Mouse (Mus musculus) ovary, postnatal 14 days (tissue): ENCODE measurements around the gene Tnn.

Experiments used
- DNase-seq: peaks from one replicate; pipeline ENCODE4 v3.0.0; 2022; ENCODE audit warnings: low spot score

The Tnn gene

DNA sequence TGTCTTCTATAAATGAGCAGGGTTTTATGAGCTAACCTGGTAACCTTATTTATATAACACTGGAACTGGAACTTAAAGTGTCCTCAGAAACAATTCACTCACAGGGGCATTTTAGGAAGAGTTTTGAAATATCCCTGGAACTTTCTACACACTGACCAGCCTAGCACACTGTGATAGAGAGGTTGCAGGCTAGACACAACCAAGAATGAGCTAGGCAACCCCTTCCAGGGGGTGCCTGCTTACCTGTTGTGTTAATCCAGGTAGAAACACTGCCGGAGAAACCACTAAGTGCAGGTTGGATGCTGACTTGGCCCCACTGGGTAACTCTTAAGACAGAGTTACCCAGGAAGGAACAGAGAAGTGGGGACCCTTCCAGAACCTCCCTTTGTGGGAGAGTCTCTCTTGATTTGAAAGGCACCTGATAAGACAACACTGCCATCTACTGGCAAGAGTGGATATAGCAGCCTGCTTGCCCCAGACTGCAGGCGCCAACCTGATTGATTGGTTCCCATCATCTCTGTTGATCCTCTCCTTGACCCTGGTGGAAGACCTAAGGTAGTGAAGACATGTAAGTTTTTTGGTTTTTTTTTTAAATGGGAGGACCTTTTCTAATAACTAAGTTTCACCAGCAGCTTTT lies 72.5 kb downstream of the Tnn start:
- DNase-seq: peak; percentile 78

DNA sequence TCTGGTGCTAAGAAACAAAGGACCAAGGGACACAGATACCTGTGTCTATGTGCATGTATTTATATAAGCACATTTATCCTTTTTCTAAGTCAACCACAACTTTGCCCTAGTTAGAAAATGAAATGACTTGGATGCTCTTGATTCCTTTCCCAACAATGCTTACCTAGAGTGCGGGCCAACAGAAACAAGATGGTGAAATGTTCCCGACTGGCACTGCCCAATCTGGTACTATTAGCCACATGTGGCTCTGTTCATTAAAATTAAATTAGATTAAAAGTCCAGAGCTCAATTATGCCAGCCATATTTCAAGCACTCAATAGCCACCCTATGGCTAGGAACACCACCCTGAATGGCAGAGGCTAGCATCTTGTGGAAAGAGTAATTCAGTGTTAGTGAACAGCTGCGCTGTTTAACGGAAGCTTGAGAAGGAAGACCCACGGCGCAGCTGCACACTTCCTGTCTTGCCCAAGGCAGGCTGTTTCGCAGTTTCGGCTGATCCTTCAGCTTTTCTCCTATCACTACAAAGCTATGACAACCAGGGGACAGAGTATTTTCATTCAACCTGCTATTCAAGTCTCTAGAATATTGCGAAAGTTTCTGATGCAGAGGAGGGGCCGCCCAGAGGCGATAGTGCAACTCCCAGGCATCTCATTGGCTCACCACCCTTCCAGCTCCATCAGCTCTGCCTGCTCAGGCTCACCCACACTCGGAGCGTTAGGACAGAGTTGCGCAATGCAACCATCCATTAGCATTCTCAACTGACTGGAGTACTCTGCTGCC lies 74.3 kb downstream of the Tnn start:
- DNase-seq: no peak

DNA sequence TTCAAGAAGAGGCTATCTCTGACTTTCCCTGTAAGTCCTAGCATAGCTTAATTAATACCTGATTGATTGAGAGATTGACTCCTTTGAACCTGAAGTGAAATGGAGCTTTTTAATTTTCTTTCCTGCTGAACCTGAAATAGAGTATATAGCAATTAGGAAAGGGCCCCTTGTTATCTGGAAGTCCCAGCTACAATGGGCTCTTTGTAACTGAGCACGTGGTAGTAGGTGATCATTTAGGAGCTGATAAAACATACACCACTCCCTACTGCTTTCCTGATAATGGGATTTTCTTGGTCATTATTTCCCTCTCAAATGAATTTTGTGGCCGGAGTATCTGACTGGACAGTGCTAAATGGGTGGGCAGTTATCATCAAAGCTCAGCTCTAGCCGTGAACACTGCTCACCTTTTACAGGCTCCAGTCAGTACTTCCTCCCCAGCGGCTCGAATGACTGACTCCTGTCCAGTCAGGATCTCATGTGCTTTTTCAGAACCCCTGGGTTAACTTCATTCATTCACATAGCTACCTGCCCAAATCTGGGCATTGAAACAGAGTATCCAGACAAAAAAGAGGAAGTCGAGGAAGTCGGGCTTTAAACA lies 88.7 kb downstream of the Tnn start:
- DNase-seq: no peak

DNA sequence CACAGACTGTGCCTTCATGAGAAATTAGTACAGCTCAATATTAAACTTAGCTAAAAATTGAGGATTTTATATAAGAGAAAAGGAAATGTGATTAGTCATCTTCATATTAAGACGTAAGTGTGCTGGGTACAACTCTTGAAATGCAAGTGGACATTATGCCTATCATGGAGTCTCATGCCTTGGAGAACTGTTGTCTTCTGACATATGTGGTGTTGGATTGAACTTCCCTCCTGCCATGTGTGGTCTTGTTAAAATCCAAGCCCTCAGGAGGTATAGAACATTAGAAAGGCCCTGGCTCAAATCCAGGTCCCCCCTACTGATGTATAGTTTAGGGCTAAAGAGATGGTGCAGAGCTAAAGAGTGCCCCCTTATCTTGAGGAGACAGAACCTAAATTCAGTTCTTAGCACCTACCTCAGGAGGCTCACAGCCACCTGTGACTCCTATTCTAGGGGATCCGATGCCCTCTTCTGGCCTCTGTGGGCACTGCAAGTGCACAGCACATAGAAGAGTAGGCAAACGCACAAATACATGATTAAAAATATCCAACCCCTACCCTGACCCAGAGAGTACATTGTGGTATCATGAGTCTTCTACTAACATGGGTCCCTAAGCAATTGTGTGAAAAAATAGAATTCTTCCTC lies 91.5 kb downstream of the Tnn start:
- peak; percentile 22 for DNase-seq

DNA sequence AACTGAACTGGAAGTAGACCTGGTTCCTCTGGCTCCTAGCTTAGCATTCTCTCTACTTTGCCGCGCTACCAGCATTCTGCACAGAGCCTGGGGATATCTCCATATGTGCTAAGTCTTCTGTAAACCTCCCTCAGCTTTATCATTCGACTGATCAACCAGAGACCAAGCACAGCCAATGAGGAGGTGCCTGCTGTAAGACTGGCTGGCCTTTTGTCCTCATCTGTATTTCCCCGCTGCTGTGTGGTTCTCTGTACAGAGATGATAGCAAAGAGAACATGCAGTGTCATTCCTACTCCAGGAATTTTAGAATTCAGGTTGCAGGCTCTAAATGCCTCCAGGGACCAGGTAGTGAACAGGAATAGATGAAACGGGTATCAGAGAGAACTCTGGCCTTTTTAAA lies 92.1 kb downstream of the Tnn start:
- DNase-seq: no peak

DNA sequence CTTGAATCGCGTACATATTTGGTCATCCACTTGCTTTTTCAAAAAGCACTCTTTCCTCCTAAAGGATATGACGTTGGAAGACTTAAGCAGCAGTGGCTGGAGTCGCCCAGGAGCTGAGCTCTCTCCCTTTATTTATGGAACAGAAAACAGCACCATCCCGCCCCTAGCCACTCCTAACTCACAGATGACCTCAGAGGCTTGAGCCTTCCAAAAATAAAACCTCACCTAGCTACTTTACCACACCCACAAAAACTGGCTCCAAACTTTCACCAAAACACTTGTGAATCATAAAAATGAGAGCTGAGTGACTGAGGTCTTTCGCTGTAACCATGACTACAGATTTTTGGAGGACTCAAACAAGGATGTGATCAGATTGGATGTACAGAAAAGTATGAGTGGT lies 92.8 kb downstream of the Tnn start:
- DNase-seq: no peak

DNA sequence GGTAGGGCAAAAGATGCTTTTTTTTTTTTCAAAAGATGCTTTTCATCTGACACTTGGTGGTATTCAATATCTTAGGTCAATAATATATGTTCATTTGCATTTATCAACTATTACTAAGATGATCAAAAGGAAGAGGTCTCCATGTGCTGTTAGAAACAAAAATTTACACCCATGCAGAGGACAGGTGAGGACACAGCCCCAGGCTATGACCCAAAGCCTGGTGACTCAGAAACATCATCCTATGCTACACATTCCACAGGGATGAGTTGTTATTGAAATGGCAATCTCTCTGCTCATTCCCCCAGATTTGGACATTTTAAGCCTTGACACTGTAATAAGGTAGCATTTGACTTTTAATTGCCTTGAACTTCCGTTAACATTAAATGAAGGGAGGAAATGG lies 93.5 kb downstream of the Tnn start:
- no peak for DNase-seq

DNA sequence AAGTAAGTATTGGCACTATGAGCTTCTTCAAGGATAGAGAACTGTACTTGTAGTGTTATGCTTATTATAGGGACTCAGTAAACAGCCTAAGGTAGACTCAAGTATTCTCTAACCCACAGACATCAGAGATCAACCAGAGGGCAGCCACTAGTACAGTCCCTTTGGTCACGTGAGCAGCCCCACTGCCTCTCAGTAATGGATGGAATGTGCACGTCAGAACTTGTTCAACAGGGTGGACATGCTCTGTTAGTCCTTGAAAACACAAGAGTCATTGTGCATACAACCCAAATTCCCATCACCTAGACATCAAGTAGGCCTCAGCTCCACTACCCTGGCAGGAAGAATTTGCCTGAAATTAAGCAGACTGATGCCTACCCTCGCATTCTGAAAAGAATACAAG lies 95.7 kb downstream of the Tnn start:
- no peak for DNase-seq

DNA sequence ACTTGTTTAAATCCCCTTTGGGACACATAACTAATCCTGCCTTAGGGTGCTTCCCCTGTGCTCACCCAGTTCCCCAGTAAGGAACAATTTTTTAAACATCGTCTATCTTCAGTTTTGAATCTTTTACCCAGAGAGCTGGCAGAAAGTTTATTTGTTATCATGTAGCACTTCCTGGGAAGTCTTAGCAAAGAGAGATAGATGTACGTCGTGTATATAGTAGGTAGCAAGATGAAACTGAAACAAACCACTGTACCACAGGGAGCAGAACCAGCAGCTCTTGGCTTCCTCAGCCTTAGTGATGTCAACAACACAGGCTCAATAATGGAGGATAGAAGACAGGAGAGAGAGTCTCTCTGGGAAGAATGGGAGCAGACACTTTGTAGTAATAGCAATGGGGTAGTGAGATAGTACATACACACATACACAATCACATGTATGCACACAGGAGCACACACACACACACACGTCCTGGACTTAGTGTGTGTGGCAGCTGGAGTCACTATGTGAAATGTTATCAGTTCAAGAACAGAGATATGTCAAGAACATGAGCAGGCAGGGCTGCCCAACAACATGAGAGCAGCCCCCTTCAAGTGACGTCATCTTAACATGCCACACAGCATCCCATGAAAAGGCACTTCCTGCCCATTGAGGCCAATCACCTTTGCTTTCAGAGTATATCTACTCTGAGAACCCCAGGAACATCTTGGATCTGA lies 98.9 kb downstream of the Tnn start:
- no peak for DNase-seq

DNA sequence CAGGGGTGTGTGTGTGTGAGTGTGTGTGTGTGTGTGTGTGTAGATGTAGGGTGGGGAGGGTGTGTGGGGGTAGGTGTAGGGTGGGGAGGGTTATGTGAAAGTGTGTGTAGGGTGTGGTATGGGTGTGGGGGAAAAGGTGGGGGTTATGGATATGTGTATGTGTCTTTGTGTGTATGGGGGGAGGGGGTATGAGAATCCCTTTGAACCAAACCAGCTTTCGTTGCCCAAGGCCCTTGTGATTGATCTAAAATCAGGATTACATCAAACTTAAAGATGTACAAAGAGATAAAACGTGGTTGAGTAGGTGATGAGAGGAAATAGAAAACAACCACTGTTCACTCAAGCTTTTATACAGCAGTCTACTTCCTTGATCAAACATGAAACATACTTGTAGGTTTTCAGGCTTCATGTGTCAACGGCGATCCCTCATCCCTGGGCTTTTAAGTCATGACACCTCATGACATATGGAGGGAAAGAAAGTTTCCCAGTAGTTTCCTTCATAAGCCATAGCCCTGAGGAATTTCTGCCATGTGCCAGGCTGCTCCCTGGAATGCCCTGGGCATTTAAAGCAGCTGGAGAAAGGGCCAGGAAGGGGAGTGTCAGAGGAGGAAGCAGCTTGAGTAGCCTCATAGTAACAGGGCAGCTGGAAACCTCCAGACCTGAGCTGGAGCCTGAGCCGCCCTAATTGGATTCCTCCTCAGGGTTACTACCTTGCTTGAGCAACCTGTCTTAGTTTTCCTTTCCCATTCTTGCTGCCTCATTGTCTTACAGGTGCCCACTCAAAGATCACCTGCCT lies 99.7 kb downstream of the Tnn start:
- no peak for DNase-seq

DNA sequence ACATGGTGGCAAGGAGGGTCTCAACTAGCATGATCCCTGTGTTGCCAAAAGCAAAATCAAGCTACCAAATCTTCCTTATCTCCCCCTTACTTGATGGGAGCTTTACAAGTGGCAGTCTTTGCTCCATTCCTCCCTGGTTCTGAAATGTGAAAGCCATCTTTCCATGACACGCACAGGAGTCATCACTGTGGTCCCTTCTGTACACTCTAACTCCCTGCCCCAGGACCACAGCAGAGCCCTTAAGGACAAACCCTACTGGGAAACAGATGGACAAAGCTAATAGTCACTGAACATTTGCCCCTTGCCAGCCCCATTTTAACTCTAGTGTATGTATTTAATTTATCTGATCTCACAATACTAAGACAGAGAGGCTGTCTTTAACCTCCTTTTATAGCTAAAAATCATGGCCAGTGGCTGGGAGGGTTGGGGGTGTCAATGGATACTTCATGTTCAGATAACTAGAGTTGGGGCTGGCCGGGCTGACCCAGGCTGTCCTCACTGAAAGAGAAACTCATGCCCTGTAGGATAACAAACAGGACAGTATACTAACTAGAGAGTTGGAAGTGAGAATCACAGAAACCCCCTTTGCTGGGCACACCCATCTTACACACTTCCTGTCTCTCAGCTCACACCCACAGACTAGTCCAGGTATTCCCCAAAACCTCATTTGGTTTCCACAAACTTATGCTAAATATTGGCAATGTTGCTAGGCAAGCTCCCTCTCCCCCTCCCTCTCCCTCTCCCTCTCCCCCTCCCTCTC lies 100.6 kb downstream of the Tnn start:
- DNase-seq: no peak

DNA sequence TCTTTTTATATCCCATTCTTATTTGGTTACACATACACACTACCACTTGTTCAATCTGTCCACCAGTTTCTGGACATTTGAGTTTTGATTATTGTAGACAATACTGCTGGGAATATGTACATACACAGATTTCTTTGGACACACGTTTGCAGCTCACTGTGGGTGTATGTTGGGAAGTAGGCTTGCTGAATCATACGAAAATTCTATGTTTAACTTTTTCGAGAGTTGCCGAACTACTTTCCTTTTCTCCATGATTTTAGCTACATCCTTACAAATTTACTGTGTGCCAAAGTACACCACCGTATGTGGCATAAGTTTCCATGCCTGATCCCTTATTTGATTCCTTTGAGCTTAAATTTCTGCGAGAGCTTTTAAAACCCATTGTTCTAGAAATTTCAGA lies 102.5 kb downstream of the Tnn start:
- DNase-seq: no peak

DNA sequence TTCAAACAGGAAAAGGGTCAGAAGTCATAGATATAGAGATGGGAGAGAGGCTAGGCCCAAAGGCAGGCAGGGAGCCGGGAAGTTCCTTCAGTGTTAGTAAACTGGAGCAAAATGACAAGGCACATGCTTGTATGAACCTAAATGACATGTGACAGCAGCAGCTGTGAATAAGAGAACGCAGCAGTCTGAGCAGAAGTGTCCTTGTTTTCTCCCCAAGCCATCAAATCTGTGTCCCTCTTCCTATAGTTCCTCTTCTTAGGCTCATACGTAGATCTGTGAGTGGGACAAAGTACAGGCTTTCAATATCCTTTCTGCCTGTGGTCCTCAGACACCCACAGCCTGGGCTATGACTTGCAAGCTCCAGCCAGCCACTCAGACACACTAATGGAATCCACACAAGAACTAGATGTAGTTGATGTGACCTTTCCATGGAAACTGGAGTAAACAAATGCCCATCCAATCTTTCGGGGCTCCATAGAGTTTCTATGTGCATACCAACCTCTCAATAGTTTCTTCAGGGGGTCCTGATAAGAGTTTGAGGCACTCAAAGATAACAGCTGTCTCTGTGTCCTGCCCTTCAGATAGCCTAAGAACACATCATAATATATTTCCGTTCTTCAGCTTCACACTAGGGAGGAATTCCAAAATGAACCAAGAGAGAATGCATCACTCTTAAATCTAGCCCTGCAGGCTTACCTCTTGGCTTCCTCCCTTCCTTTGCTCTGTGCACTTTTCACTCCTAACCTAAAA lies 104.1 kb downstream of the Tnn start:
- no peak for DNase-seq

DNA sequence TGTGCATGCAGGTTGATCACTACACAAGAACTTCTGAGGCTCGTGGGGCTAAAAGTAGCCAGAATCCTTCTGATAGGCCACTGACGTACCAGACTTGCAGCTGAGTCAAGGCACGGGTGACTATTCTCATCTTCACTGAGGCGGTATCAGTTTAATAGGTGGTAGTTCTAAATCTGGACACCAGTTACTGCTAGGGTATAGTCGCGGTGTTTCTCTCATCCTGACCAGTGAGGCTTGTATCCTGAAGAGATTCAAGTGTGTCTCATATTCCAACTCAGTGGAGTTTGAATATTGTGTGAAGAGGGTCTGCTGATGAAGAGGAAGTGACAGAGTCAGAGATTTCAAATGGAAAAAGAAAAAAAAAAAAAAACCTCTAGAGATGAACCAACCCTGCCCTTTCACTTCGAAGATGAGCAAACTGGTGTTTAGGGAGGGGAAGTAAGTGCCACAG lies 105.9 kb downstream of the Tnn start:
- DNase-seq: no peak

DNA sequence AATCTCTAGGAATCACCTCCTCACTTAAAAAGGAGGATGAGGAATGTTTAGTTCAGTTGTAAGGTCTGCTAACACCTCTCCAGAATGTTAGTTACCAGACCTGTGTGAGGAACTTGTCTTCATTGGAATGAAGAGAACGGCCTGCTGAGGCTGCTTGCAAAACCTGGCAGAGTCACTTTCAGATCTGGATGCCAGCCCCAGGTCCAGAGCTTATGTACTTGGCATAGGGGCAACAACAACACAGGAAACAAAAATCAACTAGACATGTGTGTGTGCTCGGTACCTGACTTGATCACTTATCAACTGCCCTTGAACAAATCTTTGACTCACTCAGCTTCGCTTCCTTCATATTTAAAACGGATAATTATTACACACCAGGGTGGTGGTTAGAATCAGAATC lies 106.6 kb downstream of the Tnn start:
- DNase-seq: no peak

DNA sequence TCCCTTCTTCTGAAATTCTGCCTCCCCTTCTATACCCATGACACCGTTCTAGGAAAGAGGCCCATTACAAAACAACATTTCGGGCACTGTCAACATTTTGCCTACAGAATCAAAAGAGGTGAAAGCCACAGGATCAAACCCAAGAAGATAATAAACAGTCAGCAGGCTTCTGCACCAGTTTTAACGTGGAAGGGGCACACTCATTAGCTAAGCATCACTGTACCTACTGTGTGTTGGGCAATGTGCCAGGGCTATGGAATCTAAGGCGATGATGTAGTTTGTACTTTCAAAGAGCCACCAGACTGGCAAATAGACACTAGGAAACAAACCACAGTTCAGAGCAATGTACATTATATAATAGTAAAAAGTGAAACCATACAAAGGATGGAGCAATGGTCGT lies 107.4 kb downstream of the Tnn start:
- DNase-seq: no peak

DNA sequence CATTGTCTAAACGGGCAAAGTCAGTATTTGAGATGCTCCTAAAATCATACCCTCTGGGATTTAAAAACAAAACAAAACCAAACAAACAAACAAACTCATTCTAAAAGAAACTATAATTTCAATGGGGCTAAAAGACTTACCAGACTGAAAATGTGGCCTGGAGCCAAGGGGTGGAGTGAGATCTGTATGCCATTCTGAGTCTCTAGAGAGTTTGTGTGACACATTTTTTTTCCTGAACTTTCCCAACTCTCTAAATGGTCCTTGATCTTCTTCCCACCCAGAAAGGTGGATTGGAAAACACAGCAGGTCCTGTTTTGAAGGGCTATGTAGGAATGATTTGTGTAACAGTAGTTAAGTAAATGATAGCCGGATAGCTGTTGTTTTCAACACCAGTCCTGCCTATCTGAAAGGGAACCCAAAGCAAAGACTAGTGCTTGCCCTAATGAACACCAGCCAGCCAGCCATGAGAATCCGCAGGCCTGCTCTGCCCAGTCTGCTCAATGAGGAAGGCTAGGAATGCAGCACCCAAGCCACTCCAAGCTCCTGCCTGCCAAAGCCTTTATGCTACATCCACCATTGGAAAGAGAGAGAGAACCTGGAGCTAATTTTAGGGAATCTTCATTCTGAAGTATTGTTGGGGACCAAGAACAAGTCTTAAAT lies 108.2 kb downstream of the Tnn start:
- no peak for DNase-seq

DNA sequence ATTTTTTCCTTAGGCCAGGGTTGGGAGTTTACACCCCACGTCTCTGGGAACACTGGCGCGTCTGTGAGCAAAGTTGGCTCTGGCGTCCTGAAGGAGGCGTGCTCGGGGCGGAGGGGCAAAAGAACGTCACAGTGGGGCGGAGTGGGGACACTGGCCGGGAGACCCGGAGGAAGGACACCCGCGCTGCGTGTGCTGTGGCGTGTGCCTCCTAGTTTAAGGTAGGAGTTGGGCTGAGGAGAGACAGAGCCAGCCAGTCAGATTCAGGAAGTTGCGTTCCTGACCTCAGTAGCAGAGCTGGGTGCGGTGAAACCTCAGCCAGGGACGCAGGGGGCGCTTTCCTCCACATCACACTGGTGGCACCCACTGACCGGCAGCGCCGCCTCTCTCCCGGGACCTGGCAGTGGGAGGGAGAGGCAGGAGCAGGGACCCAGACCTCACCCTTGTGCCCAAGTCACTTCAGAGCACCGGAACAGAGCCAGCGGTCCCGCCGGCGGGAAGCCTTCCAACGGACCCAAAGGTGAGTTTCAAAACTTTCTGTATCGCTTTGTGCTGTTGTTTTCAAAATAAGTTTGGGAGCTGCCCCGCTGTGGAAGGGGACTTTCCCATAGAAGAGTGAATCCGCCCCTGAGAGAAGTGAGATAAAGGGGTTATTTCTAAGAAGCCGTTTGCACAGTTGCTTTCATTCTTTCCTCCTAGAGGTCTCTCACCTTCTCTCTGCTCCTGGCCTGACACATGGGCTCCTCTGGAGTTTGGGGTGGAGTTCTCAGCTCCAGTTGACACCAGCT lies 109.0 kb downstream of the Tnn start, which contains the start of gene 4930523C07Rik:
Gene 4930523C07Rik, plus strand, starts transcription at position 146 of the 785 bp plus-strand sequence.
- peak; percentile 53 for DNase-seq
